Mouse (Mus musculus) lung, adult 2 months (tissue): Measurements from ENCODE around the gene Ppp1r9a.

Experiments used
- CTCF ChIP-seq: fragments of 200-500 bp; IDR thresholded peaks from 2 replicates; pipeline ENCODE4 v1.5.1; 2011; ENCODE audit warnings: mild to moderate bottlenecking, low read length, control low read depth; ENCODE audit not compliant: insufficient read depth
- POLR2A ChIP-seq: fragments of 200-500 bp; IDR thresholded peaks from 2 replicates; pipeline ENCODE4 v1.6.1; 2011; ENCODE audit warnings: low read depth, mild to moderate bottlenecking, control low read depth, low read length, borderline replicate concordance; ENCODE audit errors: extremely low read depth

- TF ChIP-seq CTCF: no peak
- no peak for TF ChIP-seq POLR2A
Observed at GRCm38 (mm10) chr6:5022677-5023076, 120.0 kb downstream of the Ppp1r9a start.
